Mouse (Mus musculus): Measurements from ENCODE around the gene Olfr490.

DNA sequence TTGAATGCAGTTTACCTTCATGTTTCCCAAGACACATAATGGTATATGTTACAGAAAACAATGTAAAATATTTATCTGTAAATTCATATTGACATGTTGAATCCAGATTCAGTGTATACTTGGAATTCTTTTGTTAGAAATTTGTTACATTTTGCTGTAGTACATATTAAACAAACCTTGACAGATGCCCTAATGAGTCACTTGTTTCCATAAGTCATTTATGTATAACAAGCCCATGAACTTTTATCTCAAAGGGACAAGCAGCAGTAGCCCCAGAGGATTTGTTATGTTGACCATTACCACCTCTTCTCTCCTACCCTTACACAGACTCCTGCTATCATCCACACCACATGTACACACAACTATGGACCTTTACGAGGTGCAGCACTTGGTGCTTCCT lies 24.4 kb upstream of the Olfr490 start, which contains the start of gene Olfr491:
- TF ChIP-seq CTCF (IDR thresholded peaks at IDR 0.05; ENCODE audit: low read depth) = no peak
- TF ChIP-seq EP300 (IDR thresholded peaks at IDR 0.05; ENCODE audit: low read depth) = no peak
